Mouse (Mus musculus) intestine, embryonic 14.5 days (tissue): ENCODE results near the gene Pcgf2. TPM values are rescaled to one million over a fixed set of nuclear protein-coding genes. Genes with fewer than 3 reads are reported as not detected.
"Not testable (repeated sequence)": the region's sequence is repeated elsewhere in the genome, so short reads cannot be mapped to it uniquely, and the experiment has no call there.

Source experiments
- ATAC-seq: fragments of 200-750 bp; cut with Nextera tagmentation; replicated peaks from 2 replicates; pipeline ENCODE4 v1.8.0; 2017; ENCODE audit warnings: low read depth, moderate number of reproducible peaks, moderate TSS enrichment, moderate library complexity; ENCODE audit not compliant: low FRiP score, low TSS enrichment
- DNase-seq: peaks from one replicate; pipeline ENCODE4 v3.0.0-alpha.2; 2018; ENCODE audit warnings: low spot score
- H3K27ac ChIP-seq: fragments of 300-500 bp; sonication (generic); 2 replicates; pipeline ENCODE4 v1.5.1; 2014; ENCODE audit warnings: low read depth, mild to moderate bottlenecking, control low read depth
- H3K27me3 ChIP-seq: fragments of 300-500 bp; sonication (generic); replicated peaks from 2 replicates; pipeline ENCODE4 v1.6.1; 2014; ENCODE audit warnings: low read length, control low read depth; ENCODE audit not compliant: control insufficient read depth, insufficient read depth
- H3K36me3 ChIP-seq: fragments of 300-500 bp; sonication (generic); 2 replicates; pipeline ENCODE4 v1.6.1; 2014; ENCODE audit warnings: low read length, control low read depth; ENCODE audit not compliant: control insufficient read depth, insufficient read depth
- H3K4me1 ChIP-seq: fragments of 300-500 bp; sonication (generic); replicated peaks from 2 replicates; pipeline ENCODE4 v1.6.1; 2014; ENCODE audit warnings: low read length, control low read depth, mixed read lengths; ENCODE audit not compliant: control insufficient read depth, insufficient read depth
- H3K4me2 ChIP-seq: fragments of 300-500 bp; sonication (generic); 2 replicates; pipeline ENCODE4 v1.6.1; 2014; ENCODE audit warnings: low read length
- H3K4me3 ChIP-seq: fragments of 300-500 bp; sonication (generic); 2 replicates; pipeline ENCODE4 v1.5.1; 2014; ENCODE audit warnings: low read depth, low read length, control low read depth, mixed read lengths
- H3K9ac ChIP-seq: fragments of 300-500 bp; sonication (generic); 2 replicates; pipeline ENCODE4 v1.6.1; 2014; ENCODE audit warnings: mild to moderate bottlenecking, low read length
- H3K9me3 ChIP-seq: fragments of 300-500 bp; sonication (generic); 2 replicates; pipeline ENCODE4 v1.6.1; 2016; ENCODE audit warnings: low read length, control low read depth; ENCODE audit not compliant: control insufficient read depth
- WGBS: fragments of 180-500 bp; shearing (Covaris S2); extraction: QIAGEN DNeasy Blood & Tissue Kit; methylation state at CpG from one replicate; pipeline ENCODE4 v1.1.7; 2014; 5-methylcytosine and 5-hydroxymethylcytosine counted together
- polyA plus RNA-seq: library from polyadenylated mRNA; unstranded; fragments of >200 nt; fragmentation: Nextera tagmentation; extraction: Ambion mirVana; gene quantifications from 2 replicates; pipeline ENCODE4 v1.2.1, GENCODE M21; 2014

Pcgf2 gene
- polyA plus RNA-seq, 1 experiment from 2014 or later = 19.7 TPM

GRCm38 (mm10) chr11:97714356-97714755, 14.1 kb upstream of the Pcgf2 start:
- Histone ChIP-seq H3K4me2 (no peak overlapping the region), H3K9me3 (no peaks in the 10 kb centered on the region), H3K36me3 (peaks cover 61% of the 10 kb centered on the region), H3K9ac (no peak overlapping the region), H3K27me3 (no peaks in the 10 kb centered on the region), H3K4me1 (no peaks in the 10 kb centered on the region), H3K27ac (no peak overlapping the region), H3K4me3 (no peak overlapping the region)
- no peak for DNase-seq
- WGBS = 94% methylated on average over 3 of the region's 3 CpGs
- ATAC-seq = no peak

- DNase-seq = no peak
- WGBS = 88% methylated on average over 8 of the region's 8 CpGs
These were observed 13.6 kb upstream of the Pcgf2 start for GRCm38 (mm10) chr11:97713896-97714295.

GRCm38 (mm10) chr11:97712286-97712685, 12.0 kb upstream of the Pcgf2 start:
- no peak for DNase-seq
- Histone ChIP-seq H3K9ac (no peak overlapping the region), H3K4me2 (no peak overlapping the region), H3K4me1 (no peaks in the 10 kb centered on the region), H3K9me3 (no peaks in the 10 kb centered on the region), H3K27me3 (no peaks in the 10 kb centered on the region), H3K36me3 (peaks cover 58% of the 10 kb centered on the region), H3K4me3 (no peak overlapping the region), H3K27ac (no peak overlapping the region)
- 91% methylated on average over 15 of the region's 15 CpGs for WGBS
- ATAC-seq = no peak

More at GRCm38 (mm10) chr11:97713896-97714295, 13.6 kb upstream of the Pcgf2 start:
- H3K4me3 ChIP-seq = no peak overlapping the region
- no peaks in the 10 kb centered on the region for H3K27me3 ChIP-seq
- ATAC-seq = no peak
- no peaks in the 10 kb centered on the region for H3K4me1 ChIP-seq
- H3K36me3 ChIP-seq = peaks cover 61% of the 10 kb centered on the region
- H3K4me2 ChIP-seq = no peak overlapping the region
- H3K27ac ChIP-seq = no peak overlapping the region
- no peaks in the 10 kb centered on the region for H3K9me3 ChIP-seq
- H3K9ac ChIP-seq = no peak overlapping the region

GRCm38 (mm10) chr11:97711200-97711900, 11.1 kb upstream of the Pcgf2 start:
- Histone ChIP-seq H3K27me3 (no peaks in the 10 kb centered on the region), H3K4me2 (no peak overlapping the region), H3K4me3 (no peak overlapping the region), H3K9ac (no peak overlapping the region), H3K36me3 (peaks cover 58% of the 10 kb centered on the region), H3K9me3 (no peaks in the 10 kb centered on the region), H3K4me1 (no peaks in the 10 kb centered on the region), H3K27ac (no peak overlapping the region)
- WGBS = 73% methylated on average over 13 of the region's 13 CpGs
- DNase-seq (no peak), ATAC-seq (no peak)

GRCm38 (mm10) chr11:97710067-97710466, 9.8 kb upstream of the Pcgf2 start:
- not testable (repeated sequence) for H3K9ac ChIP-seq
- peaks cover 63% of the 10 kb centered on the region for H3K36me3 ChIP-seq
- WGBS = 84% methylated on average over 2 of the region's 2 CpGs

GRCm38 (mm10) chr11:97703039-97703826, 2.9 kb upstream of the Pcgf2 start, which contains the start of gene Psmb3:
Psmb3 (plus strand) TSS chr11:97703399.
- 0% methylated on average over 35 of the region's 35 CpGs for whole genome bisulfite sequencing
- H3K27me3 ChIP-seq = no peaks in the 10 kb centered on the region
- peak within 1 kb of the TSS; percentile 83 for H3K4me2 ChIP-seq
- H3K27ac ChIP-seq = peak within 1 kb of the TSS; percentile 80
- peak; percentile 98 for DNase-seq
- H3K36me3 ChIP-seq = peaks cover 28% of the 10 kb centered on the region
- peak within 1 kb of the TSS; percentile 82 for H3K9ac ChIP-seq
- H3K4me3 ChIP-seq = peak within 1 kb of the TSS; percentile 95
- H3K4me1 ChIP-seq = peaks cover 23% of the 10 kb centered on the region
- no peaks in the 10 kb centered on the region for H3K9me3 ChIP-seq
- peak; percentile 84 for ATAC-seq

More at GRCm38 (mm10) chr11:97710067-97710466, 9.8 kb upstream of the Pcgf2 start:
- not testable (repeated sequence) for ATAC-seq, H3K4me2 ChIP-seq, H3K4me1 ChIP-seq, H3K27ac ChIP-seq, H3K27me3 ChIP-seq, H3K9me3 ChIP-seq, H3K4me3 ChIP-seq, DNase-seq

GRCm38 (mm10) chr11:97702393-97702745, 2.1 kb upstream of the Pcgf2 start:
- peaks cover 19% of the 10 kb centered on the region for H3K36me3 ChIP-seq
- H3K27me3 ChIP-seq = no peaks in the 10 kb centered on the region
- ATAC-seq (peak; percentile 1; the same call in 1 of the 2 replicates), DNase-seq (peak; percentile 98)
- H3K9me3 ChIP-seq = no peaks in the 10 kb centered on the region
- peak overlapping the region; percentile 64 for H3K9ac ChIP-seq
- H3K4me2 ChIP-seq = peak overlapping the region; percentile 78
- under 1% methylated on average over 24 of the region's 24 CpGs for WGBS
- peak overlapping the region; percentile 95 for H3K4me3 ChIP-seq
- H3K27ac ChIP-seq = peak overlapping the region; percentile 80
- H3K4me1 ChIP-seq = peaks cover 26% of the 10 kb centered on the region

- WGBS = 58% methylated on average over 15 of the region's 15 CpGs
- ATAC-seq = no peak
- Histone ChIP-seq H3K4me1 (peaks cover 32% of the 10 kb centered on the region), H3K9me3 (no peaks in the 10 kb centered on the region), H3K27me3 (no peaks in the 10 kb centered on the region), H3K9ac (0 out of 2 replicates have a peak overlapping the region, but pooled peaks have one; percentile 16), H3K27ac (no peak overlapping the region), H3K36me3 (peaks cover 16% of the 10 kb centered on the region), H3K4me2 (peak overlapping the region; percentile 89), H3K4me3 (peak overlapping the region; percentile 99)
- no peak for DNase-seq
These were observed 1.5 kb upstream of the Pcgf2 start for GRCm38 (mm10) chr11:97701581-97702392.
